Mouse (Mus musculus) thymus, adult 2 months (tissue): Measurements from ENCODE around the gene Mpi. TPM values are rescaled to one million over a fixed set of nuclear protein-coding genes. Genes with fewer than 3 reads are reported as not detected.

ENCODE experiments used
- DNase-seq: peaks from one replicate; pipeline ENCODE4 v3.0.0; 2021
- H3K27ac ChIP-seq: fragments of 200-500 bp; 2 replicates; pipeline ENCODE4 v1.5.1; 2012; ENCODE audit warnings: low read length, control low read depth; ENCODE audit not compliant: control insufficient read depth, insufficient read depth
- H3K27me3 ChIP-seq: fragments of 200-500 bp; 2 replicates; pipeline ENCODE4 v1.6.1; 2012; ENCODE audit warnings: mild to moderate bottlenecking, low read length, moderate library complexity, mixed read lengths; ENCODE audit not compliant: control insufficient read depth, insufficient read depth
- H3K36me3 ChIP-seq: fragments of 200-500 bp; 2 replicates; pipeline ENCODE4 v1.6.1; 2012; ENCODE audit warnings: mild to moderate bottlenecking, low read length, moderate library complexity; ENCODE audit not compliant: control insufficient read depth, insufficient read depth
- H3K4me1 ChIP-seq: fragments of 200-500 bp; replicated peaks from 2 replicates; pipeline ENCODE4 v1.6.1; 2012; ENCODE audit warnings: low read length; ENCODE audit not compliant: control insufficient read depth, insufficient read depth
- H3K4me3 ChIP-seq: fragments of 200-500 bp; 2 replicates; pipeline ENCODE4 v1.5.1; 2012; ENCODE audit warnings: mild to moderate bottlenecking, low read length, control low read depth, moderate library complexity; ENCODE audit not compliant: control insufficient read depth, insufficient read depth
- CTCF ChIP-seq: fragments of 200-500 bp; IDR thresholded peaks from 2 replicates; pipeline ENCODE4 v1.5.1; 2012; ENCODE audit warnings: mild to moderate bottlenecking, control low read depth, low read length, moderate library complexity, borderline replicate concordance; ENCODE audit not compliant: control insufficient read depth, poor library complexity, insufficient read depth; ENCODE audit errors: extremely low read depth
- POLR2A ChIP-seq: fragments of 200-500 bp; IDR thresholded peaks from 2 replicates; pipeline ENCODE4 v1.6.1; 2012; ENCODE audit warnings: mild to moderate bottlenecking, low read length, control low read depth, moderate library complexity; ENCODE audit not compliant: control insufficient read depth, poor library complexity, insufficient read depth; ENCODE audit errors: extremely low read depth
- WGBS: fragments of 180-500 bp; shearing (Covaris S2); methylation state at CpG from one replicate; pipeline ENCODE4 v1.1.7; 2018; 5-methylcytosine and 5-hydroxymethylcytosine counted together
- polyA plus RNA-seq: library from polyadenylated mRNA; depleted of rRNA; stranded (reverse); fragments of >200 nt; gene quantifications from 2 replicates; pipeline ENCODE4 v1.2.3, GENCODE M21; 2012

The Mpi gene
- polyA plus RNA-seq, 1 experiment: 54.3 TPM

- Histone ChIP-seq H3K4me3 (no peak overlapping the region), H3K27ac (no peak overlapping the region), H3K36me3 (peaks cover 9% of the 10 kb centered on the region), H3K4me1 (peaks cover 4% of the 10 kb centered on the region), H3K27me3 (no peaks in the 10 kb centered on the region)
- no peak for DNase-seq
- TF ChIP-seq CTCF (no peak), POLR2A (no peak)
- WGBS: 95% methylated on average over 11 of the region's 11 CpGs
These were observed 4.7 kb downstream of the Mpi start for GRCm38 (mm10) chr9:57547869-57548268.

DNA sequence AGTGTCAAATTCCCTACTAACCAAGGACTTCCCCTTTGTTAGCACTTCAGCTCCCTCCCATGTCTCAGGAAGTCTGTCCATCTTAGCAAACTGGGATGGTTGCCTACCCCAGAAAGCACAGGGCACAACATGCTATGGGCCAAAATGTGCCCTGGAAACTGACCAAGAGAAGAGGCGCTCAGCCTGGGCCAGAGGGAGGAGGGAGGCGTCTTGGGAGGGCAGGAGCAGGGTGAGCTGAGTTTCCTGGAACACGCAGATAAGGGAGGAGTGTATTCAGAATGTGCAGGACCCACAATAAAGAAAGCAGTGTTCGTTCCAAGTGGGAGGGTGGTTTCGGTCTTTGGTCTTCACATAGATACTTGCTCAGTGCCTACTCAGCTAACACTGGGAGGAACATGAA lies 5.3 kb downstream of the Mpi start:
- WGBS: 86% methylated on average over 5 of the region's 5 CpGs
- peaks cover 14% of the 10 kb centered on the region for H3K36me3 ChIP-seq
- H3K4me1 ChIP-seq: peaks cover 4% of the 10 kb centered on the region
- no peak overlapping the region for H3K27ac ChIP-seq
- DNase-seq: no peak
- H3K27me3 ChIP-seq: no peaks in the 10 kb centered on the region
- TF ChIP-seq POLR2A (no peak), CTCF (no peak)
- no peak overlapping the region for H3K4me3 ChIP-seq

DNA sequence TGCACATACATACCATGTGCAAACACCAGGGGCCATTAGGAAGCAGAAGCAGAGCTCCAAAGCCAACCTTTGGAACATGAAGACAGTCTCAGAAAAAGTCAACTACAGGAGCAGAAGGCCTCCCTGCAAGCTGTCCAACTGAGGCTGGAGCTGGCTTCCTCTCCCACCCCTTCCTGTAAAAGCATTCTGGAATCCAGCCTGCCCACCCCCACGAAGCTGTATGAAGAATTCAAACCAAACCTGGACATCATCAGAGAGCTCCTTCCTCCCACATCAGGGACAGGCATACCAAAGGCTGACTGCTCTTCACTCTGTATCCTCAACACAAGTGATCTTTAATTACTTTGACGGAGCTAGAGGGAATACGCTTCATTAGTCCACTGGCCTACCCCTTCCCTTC lies 8.6 kb downstream of the Mpi start:
- no peaks in the 10 kb centered on the region for H3K4me1 ChIP-seq
- peaks cover 16% of the 10 kb centered on the region for H3K36me3 ChIP-seq
- H3K27ac ChIP-seq: no peak overlapping the region
- no peaks in the 10 kb centered on the region for H3K27me3 ChIP-seq
- TF ChIP-seq POLR2A (no peak), CTCF (no peak)
- no peak for DNase-seq
- WGBS: 90% methylated on average over 3 of the region's 3 CpGs
- H3K4me3 ChIP-seq: no peak overlapping the region

GRCm38 (mm10) chr9:57541312-57541711 lies 11.3 kb downstream of the Mpi start:
- peaks cover 16% of the 10 kb centered on the region for H3K36me3 ChIP-seq
- TF ChIP-seq POLR2A: no peak
- TF ChIP-seq CTCF: no peak

DNA sequence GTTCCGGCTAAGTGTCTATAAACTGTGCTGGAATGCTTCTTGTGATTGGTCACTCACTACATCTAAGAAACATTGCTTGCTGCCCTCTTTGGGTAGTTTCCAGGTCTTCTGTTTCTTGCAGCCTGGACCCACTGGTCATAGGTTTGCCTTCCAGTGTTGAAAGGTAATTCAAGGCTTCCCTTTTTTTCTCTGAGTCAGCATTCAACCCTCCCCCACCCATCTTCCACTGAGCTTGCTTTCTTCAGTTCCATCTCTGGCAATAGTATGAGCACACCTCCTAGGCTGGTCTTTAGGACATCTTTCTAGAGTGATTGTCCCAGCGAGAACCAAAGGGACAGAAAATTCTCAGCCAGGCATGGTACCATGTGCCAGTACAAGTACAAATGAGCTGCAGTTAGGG lies 13.0 kb downstream of the Mpi start:
- no peak for DNase-seq
- Histone ChIP-seq H3K4me1 (peaks cover 10% of the 10 kb centered on the region), H3K27me3 (no peaks in the 10 kb centered on the region), H3K36me3 (peaks cover 10% of the 10 kb centered on the region), H3K27ac (no peak overlapping the region), H3K4me3 (no peak overlapping the region)
- TF ChIP-seq CTCF: no peak
- no peak for TF ChIP-seq POLR2A
- WGBS: 93% methylated on average over 2 of the region's 2 CpGs

More at GRCm38 (mm10) chr9:57541312-57541711, 11.3 kb downstream of the Mpi start:
- Histone ChIP-seq H3K27ac (no peak overlapping the region), H3K4me1 (peaks cover 10% of the 10 kb centered on the region), H3K27me3 (no peaks in the 10 kb centered on the region), H3K4me3 (no peak overlapping the region)
- peak; percentile 38 for DNase-seq
- WGBS: 11% methylated on average over 1 of the region's 1 CpGs

GRCm38 (mm10) chr9:57537728-57538181 lies 14.8 kb downstream of the Mpi start:
- TF ChIP-seq CTCF: 0 out of 2 replicates have a peak, but pooled peaks have one; percentile 16
- no peak for TF ChIP-seq POLR2A
- no peaks in the 10 kb centered on the region for H3K27me3 ChIP-seq
- 0% methylated on average over 20 of the region's 24 CpGs for WGBS
- DNase-seq: no peak
- peak overlapping the region; percentile 92 for H3K4me3 ChIP-seq
- no peak overlapping the region for H3K27ac ChIP-seq
- peaks cover 10% of the 10 kb centered on the region for H3K4me1 ChIP-seq
- peaks cover 10% of the 10 kb centered on the region for H3K36me3 ChIP-seq
